Mouse (Mus musculus) C2C12 (cell line): ENCODE data around the gene Gda.

Experiments used
- CTCF ChIP-seq: IDR thresholded peaks from one replicate; pipeline ENCODE4 v1.5.1; 2011; ENCODE audit not compliant: control insufficient read depth, insufficient read depth, insufficient read length
- MAX ChIP-seq: IDR thresholded peaks from one replicate; pipeline ENCODE4 v1.6.1; 2011; ENCODE audit warnings: mild to moderate bottlenecking, control low read depth

DNA sequence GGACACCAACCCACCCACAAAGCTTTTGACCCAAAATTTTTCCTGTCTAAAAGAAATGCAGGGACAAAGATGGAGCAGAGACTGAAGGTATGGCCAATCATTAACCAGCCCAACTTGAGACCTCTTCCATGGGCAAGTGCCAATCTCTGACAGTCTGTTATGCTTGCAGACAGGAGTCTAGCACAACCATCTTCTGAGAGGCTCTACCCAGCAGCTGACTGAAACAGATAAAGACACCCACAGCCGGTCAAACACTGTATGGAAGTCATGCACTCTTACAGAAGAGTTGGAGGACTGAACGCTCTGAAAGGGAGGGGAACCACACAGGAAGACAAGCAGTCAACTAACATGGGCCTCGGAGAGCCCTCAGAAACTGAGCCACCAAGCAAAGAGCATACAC lies 36.7 kb downstream of the Gda start:
- no peak for TF ChIP-seq CTCF
- no peak for TF ChIP-seq MAX
